Mouse (Mus musculus): ENCODE results near the gene Mfsd5.

Gene Mfsd5

DNA sequence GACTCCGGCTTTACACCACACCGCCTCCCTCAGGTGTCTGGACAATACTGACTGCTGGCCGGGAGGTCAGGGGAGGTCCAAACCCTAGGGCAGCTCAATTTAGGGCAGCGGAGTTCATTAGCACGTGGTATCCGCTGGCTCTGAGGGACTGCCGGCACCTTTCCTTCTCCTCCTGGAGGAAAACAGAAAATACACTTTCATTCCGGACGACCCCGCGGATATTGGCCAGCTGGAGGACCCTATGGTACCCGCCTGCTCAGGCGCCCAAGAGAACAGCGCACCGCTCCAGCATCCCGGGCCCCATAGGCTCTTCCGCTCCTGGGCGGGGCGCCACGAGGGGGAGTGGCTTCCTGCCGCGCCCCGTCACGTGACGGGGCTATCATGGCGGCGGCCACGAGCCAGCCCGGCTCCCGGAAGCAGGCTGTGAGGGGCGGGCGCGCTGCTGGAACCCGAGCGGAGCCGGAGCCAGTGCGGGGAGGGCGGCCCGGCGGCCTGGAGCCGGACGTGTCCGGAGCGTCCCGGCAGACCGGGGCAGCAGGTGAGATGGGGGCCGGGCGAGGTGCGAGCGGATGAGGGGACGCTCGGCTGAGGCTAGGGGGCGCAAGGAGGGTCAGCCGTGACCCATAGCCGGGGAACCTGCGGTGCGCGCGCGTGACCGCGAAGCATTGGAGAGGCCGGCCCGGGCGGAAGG, at the start of gene Mfsd5:
Gene Mfsd5 (plus strand): TSS at position 363 of the 691 bp plus-strand sequence.
- peak; percentile 75; the same call in 1 of the 2 replicates for TF ChIP-seq GATA4 (IDR thresholded peaks at IDR 0.05; ENCODE audit: insufficient replicate concordance, low read length)

DNA sequence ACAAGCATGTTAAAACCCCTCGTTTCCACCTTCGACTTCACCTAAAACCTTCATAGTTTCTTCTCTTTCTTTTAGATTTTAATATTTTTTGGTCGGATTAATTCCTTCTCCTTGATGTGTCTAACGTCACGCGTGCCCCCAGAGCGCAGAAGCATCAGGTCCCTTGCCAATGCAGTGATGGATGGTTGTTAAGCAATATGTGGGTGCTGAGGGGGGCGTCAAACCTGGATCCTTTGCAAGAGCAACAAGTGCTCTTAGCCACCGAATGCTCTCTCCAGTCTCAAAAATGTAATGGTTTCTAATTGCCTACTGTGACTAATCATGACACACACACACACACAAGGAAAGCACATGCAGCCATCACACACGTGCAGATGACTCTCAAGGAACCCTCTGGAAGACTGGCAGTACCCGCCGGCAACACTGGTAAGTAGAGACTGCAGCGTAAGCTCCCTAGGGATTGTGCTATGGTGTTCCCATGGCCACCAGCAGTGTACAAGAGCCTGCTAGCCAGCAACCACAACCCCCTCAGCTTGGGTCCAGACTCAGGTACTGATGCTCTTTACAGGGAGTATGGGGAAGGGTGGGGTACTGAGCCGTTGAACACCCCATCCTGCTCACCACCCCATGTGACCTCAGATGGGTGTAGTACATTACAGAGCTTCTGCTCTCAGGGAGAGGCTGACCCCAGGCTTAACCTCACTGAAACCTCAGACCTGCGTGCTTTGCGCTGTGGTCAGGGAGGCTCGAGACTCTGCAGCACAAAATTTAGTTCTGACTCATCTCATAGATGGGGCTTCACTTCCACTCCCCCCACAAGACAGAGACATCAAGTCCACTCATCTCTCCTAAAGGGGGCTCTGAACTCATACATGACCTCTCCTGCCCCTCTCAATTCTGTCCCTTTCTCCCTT, 48.6 kb upstream of the Mfsd5 start:
- TF ChIP-seq GATA4 (IDR thresholded peaks at IDR 0.05; ENCODE audit: insufficient replicate concordance, low read length): no peak

DNA sequence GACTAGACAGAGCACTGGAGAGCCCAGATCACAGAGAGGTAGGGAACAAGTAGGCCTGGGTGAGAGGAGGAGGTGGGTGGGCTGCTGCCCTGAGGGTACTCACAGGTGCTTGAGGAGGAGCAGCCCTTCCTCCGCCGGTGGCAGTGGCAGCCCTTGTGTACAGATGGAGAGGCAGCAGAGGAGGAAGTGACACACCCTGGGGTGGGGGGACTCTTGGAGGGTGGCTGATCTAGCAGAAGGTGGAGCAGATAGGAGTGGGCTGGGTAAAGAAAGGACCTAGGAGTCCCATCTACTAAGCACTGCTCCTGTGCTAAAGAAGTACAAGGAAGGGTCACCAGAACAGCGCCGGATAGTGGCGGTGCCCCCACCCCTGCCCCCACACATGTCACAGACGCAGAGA, 47.5 kb upstream of the Mfsd5 start, which contains the start of gene Itgb7:
Gene Itgb7 (minus strand): TSS at position 197 of the 400 bp plus-strand sequence.
- no peak for TF ChIP-seq GATA4 (IDR thresholded peaks at IDR 0.05; ENCODE audit: insufficient replicate concordance, low read length)

DNA sequence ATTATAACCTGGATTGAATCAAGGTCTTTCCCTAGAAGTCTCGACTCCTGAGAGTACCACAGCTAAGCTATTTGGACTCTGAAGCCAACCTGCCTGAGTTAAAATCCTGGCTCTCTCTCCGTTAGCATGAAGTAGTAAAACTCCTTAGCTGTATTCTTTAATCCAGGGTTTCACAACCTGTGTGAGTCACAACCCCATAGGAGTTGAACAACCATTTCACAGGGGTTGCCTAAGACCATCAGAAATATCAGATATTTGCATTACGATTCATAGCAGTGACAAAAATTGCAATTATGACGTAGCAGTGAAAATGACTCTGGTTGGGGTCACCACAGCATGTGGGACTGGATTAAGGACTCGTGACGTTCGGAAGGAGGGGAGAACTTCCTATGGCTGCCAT, 46.5 kb upstream of the Mfsd5 start:
- TF ChIP-seq GATA4 (IDR thresholded peaks at IDR 0.05; ENCODE audit: insufficient replicate concordance, low read length): no peak

DNA sequence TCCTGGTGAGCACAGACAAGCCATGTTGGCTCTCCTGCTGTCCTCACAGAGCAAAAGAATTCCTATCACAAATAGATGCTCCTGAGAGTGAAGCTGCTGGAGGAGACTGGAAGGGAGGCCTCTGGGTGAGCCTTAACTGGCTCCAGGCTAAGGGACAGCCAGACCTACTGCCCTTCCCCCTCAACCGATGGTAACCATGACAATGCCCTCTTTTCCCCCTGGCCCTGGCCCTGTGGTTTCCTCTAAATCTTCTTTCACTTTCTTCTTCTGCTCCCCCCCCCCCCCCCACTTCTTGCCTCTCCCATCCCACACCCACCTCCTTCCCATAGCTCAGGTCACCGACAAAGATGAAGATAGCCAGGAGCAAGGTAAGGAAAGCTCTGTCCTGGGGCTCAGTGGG, 45.4 kb upstream of the Mfsd5 start:
- no peak for TF ChIP-seq GATA4 (IDR thresholded peaks at IDR 0.05; ENCODE audit: insufficient replicate concordance, low read length)

DNA sequence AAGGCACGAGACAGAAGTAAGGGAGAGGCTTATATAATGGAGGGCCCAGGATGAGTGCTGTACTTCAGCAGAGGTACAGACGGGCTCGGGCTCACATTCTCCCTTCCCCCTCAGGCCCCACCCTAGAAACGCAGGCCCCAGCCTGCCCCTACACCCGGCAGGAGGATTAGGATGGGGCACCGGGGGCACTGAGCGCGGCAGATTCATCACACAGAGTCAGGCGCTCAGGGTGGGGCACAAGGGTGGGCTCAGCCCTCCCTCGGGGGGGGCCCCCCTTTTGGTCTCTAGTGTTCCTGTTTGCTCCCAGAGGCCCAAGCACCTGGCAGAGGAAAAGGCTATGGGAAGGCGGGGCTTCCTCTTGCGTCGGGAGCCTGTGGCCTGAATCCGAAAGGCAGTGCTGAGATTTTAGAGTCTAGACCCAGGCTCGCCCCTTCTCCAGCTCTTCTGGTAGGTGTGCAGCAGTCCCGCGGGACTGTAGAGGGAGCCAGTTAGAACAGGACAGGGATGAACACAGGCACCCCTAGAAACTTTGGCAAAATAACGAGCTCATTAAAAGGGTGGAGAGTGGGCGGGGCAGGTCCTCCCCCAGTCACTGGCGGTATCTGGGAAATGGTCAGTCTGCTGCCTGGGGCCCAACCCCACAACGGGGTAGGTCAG, 43.8 kb upstream of the Mfsd5 start:
- no peak for TF ChIP-seq GATA4 (IDR thresholded peaks at IDR 0.05; ENCODE audit: insufficient replicate concordance, low read length)

DNA sequence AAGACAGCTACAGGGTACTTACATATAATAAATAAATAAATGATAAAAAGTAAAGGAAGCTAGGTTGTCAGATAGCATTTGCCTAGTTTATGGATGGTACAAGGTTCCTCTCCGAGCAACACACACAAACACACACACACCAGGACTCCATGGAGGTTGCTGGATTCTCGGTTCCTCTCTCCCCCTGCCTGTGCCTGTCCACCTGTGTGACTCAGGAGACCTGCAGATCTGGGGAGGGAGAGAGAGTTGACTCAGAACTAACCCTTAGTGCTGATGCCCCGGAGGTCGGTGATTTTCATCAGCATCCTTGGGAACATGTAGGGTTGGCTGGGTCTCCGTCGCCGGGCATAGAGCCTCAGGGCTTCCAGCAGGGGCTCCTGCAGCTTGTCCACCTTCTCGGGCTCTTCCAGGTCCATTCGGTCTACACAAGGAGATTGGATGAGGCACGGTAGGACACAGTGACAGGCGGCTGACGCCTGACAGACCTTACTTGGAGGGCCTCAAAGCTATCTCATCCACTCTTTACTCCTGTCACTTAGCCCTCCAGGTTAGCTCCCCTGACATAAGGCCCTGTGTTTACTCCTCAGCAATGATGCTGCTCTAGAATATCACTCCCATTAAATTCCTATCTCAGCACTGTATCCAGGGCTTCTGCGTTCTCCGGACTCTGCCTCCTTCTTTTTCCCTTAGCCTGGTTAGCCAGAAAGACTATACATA, 40.6 kb upstream of the Mfsd5 start:
- no peak for TF ChIP-seq GATA4 (IDR thresholded peaks at IDR 0.05; ENCODE audit: insufficient replicate concordance, low read length)

DNA sequence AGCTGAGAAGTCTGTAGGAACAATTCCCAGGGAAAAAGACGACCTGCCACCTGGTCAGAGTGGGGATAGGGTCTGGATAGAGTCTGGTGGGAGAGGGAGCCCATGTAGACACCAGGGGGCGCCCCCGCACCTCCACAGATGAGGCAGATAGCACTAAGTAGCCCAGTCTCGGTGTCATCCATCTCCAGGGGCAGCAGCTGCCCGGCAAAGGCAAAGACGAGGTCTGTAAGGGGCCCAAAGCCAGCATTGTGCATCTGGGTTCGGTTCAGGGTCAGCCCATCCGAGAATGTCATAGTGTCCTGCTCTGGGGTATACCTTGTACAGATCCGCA, 40.0 kb upstream of the Mfsd5 start:
- peak; percentile 60; the same call in 1 of the 2 replicates for TF ChIP-seq GATA4 (IDR thresholded peaks at IDR 0.05; ENCODE audit: insufficient replicate concordance, low read length)

DNA sequence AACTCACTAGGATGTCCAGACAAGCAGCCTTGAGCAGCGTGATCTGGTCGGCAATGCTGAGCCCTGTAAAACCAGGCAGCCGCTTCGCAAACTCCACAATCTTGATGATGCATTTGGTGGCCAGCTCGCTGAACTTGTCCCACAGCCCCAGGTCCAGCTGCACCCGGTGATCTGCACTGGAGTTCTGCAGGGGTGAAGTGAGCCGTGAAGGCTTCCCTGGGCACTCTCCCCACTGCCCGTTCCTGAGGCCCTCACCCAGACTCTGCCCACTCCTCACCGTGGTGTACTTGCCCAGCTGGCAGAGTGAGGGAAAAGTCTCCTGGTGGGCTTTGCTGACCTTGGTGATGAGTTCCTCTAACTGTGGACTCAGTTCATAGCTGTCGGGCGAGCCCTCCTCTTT, 39.4 kb upstream of the Mfsd5 start:
- TF ChIP-seq GATA4 (IDR thresholded peaks at IDR 0.05; ENCODE audit: insufficient replicate concordance, low read length): no peak

DNA sequence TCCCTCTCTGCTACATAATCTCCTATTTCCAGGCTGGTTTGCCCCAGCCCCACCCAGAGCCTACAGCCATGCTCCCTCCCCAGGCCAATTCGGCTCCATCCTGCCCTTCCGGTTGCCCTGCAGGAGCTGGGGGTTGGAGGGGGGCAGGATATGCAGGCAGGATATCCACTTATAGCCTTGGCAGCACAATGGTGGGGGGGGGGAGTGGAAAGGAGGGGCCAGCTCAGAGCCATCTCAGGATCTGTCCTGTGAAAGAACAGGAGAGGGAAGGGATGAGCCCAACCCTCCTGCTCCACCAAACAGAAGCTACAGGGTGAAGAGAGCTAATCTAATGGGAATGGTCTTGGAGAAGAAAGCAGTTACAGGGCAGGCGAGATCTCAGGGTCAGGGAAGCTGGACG, 38.6 kb upstream of the Mfsd5 start:
- peak; percentile 50; the same call in 1 of the 2 replicates for TF ChIP-seq GATA4 (IDR thresholded peaks at IDR 0.05; ENCODE audit: insufficient replicate concordance, low read length)

DNA sequence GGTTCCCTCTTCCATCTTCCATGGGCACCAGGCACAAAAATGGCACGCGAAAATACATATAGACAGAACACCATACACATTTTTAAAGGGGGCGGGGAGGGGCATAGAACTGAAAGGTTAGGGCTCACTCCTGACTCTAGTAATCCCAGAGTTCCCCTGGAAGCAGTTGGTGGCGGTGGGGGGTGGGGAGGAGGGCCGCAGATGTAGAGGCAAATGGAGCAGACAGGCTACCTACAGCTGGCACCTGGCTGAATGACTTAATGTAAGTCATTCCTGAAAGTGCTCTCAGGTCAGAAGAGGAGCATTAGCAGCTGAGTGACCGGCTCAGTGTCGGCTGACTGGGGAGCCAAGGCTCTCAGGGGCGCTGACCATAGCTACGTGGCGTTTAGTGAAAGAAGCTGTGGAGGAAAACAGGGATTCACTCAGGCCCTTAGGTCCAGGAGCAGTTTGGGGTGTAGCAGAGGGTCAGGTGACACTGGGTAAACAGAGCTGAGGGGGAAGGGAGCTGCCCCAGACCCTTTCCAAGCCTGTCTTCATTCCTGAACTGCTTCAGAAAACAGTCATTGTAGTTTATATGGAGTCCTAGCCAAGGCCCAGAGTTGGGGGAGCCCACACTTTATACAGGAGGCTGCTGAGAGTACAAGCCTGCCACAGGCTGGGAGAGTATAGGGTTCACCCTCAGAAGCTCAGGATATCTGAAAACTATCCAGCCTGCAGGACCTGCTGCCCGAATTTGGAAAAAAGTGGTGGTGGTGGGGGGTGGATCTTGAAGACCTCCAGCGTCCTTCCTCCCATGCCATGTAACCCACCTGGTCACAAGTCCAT, 36.6 kb upstream of the Mfsd5 start:
- TF ChIP-seq GATA4 (IDR thresholded peaks at IDR 0.05; ENCODE audit: insufficient replicate concordance, low read length): no peak

DNA sequence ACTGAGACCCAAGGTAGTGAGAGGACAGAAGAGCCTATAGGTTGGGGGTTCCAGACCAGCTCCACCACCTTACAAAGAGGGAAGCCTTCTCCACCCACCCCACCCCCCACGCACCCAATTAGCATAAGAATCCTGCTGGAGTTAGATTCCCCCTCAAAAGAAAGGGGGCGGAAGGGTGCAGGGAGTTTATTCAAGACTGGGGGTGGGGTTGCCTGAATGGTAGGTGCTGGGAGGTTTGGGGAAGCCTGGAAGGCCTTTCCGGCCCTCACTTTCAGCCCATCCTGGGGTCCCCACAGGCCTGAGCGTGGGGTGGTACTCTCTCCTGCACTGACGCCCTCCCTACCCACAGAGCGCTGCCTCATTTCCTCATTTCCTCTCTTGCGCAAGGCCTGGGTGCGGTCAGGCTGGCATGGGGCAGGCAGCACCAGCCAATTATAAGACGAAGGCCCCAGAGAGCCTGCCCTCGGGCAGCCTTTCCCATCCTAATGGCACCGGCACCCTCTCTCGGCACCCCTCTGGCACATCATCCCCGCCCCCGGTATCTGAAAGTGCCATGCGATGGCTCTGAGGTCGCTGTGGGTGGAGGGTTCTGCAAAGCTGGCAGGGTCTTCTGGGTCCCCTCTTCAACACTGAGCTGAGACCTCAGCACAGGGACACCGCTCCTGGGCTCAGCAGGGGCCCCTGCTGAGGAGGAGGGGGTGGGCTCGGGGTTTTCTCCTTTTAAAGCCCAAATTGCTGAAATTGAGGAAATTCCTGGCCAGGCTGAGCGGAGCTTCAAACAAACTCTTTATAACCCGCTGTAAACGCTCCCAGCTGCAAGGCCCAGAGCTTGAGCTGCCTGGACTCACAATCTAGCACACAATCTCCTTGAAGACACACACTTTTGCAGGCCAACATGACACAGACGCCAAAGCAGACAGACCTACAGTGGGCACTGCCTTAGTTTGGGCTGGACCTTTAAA, 35.7 kb upstream of the Mfsd5 start:
- TF ChIP-seq GATA4 (IDR thresholded peaks at IDR 0.05; ENCODE audit: insufficient replicate concordance, low read length): no peak
